Mouse (Mus musculus): ENCODE measurements around the gene Gpc3.

The Gpc3 gene

GRCm38 (mm10) chrX:52613328-52614030, at the start of gene Gpc3:
TSS of gene Gpc3 (minus strand) at chrX:52613950.
- DNase-seq (ENCODE audit: low spot score in 2 of 2): peak; percentile 42 to 54

GRCm38 (mm10) chrX:52651975-52652374, 38.2 kb upstream of the Gpc3 start:
- DNase-seq (ENCODE audit: low spot score in 2 of 2): peak; percentile 6 to 11

- DNase-seq (ENCODE audit: low spot score in 2 of 2): no peak
Measured at GRCm38 (mm10) chrX:52651472-52651948, 37.8 kb upstream of the Gpc3 start.

- DNase-seq (ENCODE audit: low spot score in 2 of 2): no peak
Measured at GRCm38 (mm10) chrX:52648910-52649785, 35.4 kb upstream of the Gpc3 start.

- DNase-seq (ENCODE audit: low spot score in 2 of 2): no peak
Measured at GRCm38 (mm10) chrX:52644393-52644792, 30.6 kb upstream of the Gpc3 start.

- DNase-seq (ENCODE audit: low spot score in 2 of 2): no peak
Measured at GRCm38 (mm10) chrX:52643350-52643749, 29.6 kb upstream of the Gpc3 start.

- DNase-seq (ENCODE audit: low spot score in 2 of 2): no peak
Measured at GRCm38 (mm10) chrX:52642126-52642525, 28.4 kb upstream of the Gpc3 start.

- no peak for DNase-seq (ENCODE audit: low spot score in 2 of 2)
Measured at GRCm38 (mm10) chrX:52637419-52637818, 23.7 kb upstream of the Gpc3 start.

- no peak for DNase-seq (ENCODE audit: low spot score in 2 of 2)
Measured at GRCm38 (mm10) chrX:52633976-52634375, 20.2 kb upstream of the Gpc3 start.

GRCm38 (mm10) chrX:52632688-52633324, 19.1 kb upstream of the Gpc3 start:
- no peak for DNase-seq (ENCODE audit: low spot score in 2 of 2)

- DNase-seq (ENCODE audit: low spot score in 2 of 2): no peak
Measured at GRCm38 (mm10) chrX:52626963-52627716, 13.4 kb upstream of the Gpc3 start.

GRCm38 (mm10) chrX:52617813-52618212, 4.1 kb upstream of the Gpc3 start:
- DNase-seq (ENCODE audit: low spot score in 2 of 2): no peak

- no peak for DNase-seq (ENCODE audit: low spot score in 2 of 2)
Measured at GRCm38 (mm10) chrX:52616152-52616551, 2.4 kb upstream of the Gpc3 start.

GRCm38 (mm10) chrX:52614031-52614381, 256 bp upstream of the Gpc3 start:
- no peak for DNase-seq (ENCODE audit: low spot score in 2 of 2)

GRCm38 (mm10) chrX:52612806-52613205, 944 bp downstream of the Gpc3 start:
- peak in 1 of 2 experiments; percentile 1 for DNase-seq (ENCODE audit: low spot score in 2 of 2)

GRCm38 (mm10) chrX:52611987-52612670, 1.6 kb downstream of the Gpc3 start:
- DNase-seq (ENCODE audit: low spot score in 2 of 2): no peak

- no peak for DNase-seq (ENCODE audit: low spot score in 2 of 2)
Measured at GRCm38 (mm10) chrX:52611541-52611940, 2.2 kb downstream of the Gpc3 start.

- no peak for DNase-seq (ENCODE audit: low spot score in 2 of 2)
Measured at GRCm38 (mm10) chrX:52603143-52603542, 10.6 kb downstream of the Gpc3 start.

- no peak for DNase-seq (ENCODE audit: low spot score in 2 of 2)
Measured at GRCm38 (mm10) chrX:52599246-52599645, 14.5 kb downstream of the Gpc3 start.

- no peak for DNase-seq (ENCODE audit: low spot score in 2 of 2)
Measured at GRCm38 (mm10) chrX:52587671-52588070, 26.1 kb downstream of the Gpc3 start.

GRCm38 (mm10) chrX:52559995-52560394, 53.8 kb downstream of the Gpc3 start:
- no peak for DNase-seq (ENCODE audit: low spot score in 2 of 2)

Measured in urinary bladder, postnatal 36 days (tissue).